Mouse (Mus musculus): ENCODE data around the gene Olfr519.

Olfr519 gene

DNA sequence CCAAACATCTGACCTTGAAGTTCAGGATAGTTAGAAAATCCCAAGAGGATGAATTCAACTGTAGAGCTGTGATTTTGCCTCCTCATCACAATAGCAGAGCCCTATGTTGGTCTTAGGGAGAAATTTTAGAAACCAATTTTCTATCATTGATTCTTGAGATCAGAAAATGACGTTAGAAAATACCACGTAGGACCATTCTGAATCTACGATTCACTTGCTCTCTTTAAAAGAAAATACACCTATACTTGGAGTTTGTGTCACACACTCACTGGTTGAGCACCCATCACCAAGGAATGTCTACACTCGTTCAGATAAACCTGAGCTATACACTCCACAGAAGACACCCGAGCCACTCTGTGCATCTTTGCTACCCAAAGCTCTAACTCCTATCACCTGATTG is at the start of gene Olfr519:
Gene Olfr519, minus strand, starts transcription at position 101 of the 400 bp plus-strand sequence.
- in situ Hi-C loops (cut with MboI; ENCODE audit: low pct_unique_long_range_greater_than_20kb in 1 of 2, low sequenced_read_pairs in 2 of 2, unreplicated experiment in 1 of 2): no loop called here

DNA sequence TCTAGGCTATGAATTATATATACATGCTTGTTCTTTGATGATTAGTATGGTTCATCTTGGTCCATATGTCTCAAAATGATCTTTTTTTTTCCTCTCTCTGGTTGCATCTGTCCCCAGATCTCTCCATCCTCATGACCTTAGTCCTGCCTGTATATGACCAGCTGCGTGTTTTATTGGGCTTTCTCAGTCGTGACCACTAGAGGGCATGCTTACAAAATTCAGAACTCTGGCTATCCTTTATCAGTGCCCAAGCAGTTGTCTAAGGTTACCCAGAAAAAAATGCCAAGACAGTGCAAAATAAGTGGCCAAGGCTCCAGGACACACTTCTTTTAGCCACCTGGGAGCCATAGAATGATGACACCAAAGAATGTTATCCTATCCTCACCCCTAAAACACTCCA is 49.8 kb upstream of the Olfr519 start:
- in situ Hi-C loops (cut with MboI; ENCODE audit: low pct_unique_long_range_greater_than_20kb in 1 of 2, low sequenced_read_pairs in 2 of 2, unreplicated experiment in 1 of 2): no loop called here

DNA sequence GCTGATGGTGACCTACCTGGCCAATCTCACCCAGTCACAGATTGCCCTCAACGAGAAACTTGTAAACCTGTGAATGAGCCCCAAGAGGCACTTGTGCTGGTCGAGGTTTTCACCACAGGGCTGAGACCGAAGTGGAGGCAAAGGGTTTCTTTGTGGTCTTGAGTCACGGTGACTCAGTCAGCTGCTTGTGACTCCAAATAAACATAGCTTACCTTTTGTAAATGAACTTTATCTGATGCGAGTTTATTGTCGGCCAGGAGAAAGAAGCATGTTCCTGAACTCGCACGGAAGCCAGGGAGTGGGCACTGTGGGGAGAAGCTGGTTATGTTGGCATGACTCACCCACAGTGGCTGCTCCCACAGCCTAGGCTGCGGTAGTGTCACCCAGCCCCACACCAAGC is 47.2 kb upstream of the Olfr519 start:
- in situ Hi-C loops (cut with MboI; ENCODE audit: low pct_unique_long_range_greater_than_20kb in 1 of 2, low sequenced_read_pairs in 2 of 2, unreplicated experiment in 1 of 2): no loop called here

DNA sequence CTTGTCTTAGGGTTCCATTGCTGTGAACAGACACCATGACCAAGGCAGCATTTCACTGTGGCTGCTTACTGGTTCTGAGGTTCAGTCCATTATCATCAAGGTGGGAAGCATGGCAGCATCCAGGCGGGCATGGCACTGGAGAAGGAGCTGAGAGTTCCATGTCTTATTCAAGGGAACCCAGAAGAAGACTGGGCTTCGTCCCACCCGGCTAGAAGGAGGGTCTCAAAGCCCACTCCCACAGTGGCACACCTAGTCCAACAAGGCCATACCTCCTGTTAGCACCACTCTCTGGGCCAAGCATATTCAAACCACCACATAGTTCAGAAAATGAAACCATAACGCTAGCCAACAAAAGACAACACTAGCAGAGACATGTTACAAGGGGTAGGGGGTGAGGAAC is 42.4 kb upstream of the Olfr519 start:
- in situ Hi-C loops (cut with MboI; ENCODE audit: low pct_unique_long_range_greater_than_20kb in 1 of 2, low sequenced_read_pairs in 2 of 2, unreplicated experiment in 1 of 2): no loop called here

DNA sequence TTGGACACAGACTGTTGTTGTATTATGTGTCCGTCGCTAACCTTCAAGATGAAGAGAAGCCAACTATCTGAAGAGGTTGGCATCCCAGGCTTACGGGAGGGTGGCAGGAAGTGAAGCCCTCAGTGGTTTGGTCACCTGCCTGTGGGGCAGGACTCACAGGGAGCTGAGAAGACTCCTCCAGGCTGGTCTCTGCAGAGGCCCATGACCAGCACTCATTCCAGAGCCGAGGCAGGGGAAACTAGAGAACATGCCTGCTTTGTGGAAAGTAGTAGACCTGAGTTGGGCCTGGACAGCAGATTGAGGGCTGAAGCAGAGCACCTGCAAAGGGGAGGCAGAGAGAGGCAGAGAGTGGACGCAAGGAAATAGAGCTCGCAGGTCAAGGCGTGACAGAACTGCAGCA is 41.2 kb upstream of the Olfr519 start:
- in situ Hi-C loops (cut with MboI; ENCODE audit: low pct_unique_long_range_greater_than_20kb in 1 of 2, low sequenced_read_pairs in 2 of 2, unreplicated experiment in 1 of 2): no loop called here

DNA sequence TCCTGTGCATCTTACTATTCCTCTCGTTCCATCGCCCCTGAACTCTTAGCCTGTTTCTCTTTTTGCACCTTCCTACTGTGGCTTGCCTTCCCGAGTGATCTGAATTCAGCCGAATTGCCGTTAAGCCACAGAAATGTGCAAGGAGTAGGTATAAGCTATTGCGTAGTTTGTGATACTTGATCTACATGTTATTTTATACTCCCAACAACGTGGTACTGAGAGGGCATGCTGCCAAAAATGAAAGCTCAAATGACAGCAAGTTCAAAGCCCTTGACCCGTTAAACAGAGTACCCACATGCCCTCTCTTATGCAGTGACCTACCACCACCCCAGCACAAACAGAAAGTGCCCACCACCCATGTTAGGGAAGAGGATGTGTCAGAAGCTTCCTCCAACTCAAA is 40.6 kb upstream of the Olfr519 start:
- in situ Hi-C loops (cut with MboI; ENCODE audit: low pct_unique_long_range_greater_than_20kb in 1 of 2, low sequenced_read_pairs in 2 of 2, unreplicated experiment in 1 of 2): no loop called here

DNA sequence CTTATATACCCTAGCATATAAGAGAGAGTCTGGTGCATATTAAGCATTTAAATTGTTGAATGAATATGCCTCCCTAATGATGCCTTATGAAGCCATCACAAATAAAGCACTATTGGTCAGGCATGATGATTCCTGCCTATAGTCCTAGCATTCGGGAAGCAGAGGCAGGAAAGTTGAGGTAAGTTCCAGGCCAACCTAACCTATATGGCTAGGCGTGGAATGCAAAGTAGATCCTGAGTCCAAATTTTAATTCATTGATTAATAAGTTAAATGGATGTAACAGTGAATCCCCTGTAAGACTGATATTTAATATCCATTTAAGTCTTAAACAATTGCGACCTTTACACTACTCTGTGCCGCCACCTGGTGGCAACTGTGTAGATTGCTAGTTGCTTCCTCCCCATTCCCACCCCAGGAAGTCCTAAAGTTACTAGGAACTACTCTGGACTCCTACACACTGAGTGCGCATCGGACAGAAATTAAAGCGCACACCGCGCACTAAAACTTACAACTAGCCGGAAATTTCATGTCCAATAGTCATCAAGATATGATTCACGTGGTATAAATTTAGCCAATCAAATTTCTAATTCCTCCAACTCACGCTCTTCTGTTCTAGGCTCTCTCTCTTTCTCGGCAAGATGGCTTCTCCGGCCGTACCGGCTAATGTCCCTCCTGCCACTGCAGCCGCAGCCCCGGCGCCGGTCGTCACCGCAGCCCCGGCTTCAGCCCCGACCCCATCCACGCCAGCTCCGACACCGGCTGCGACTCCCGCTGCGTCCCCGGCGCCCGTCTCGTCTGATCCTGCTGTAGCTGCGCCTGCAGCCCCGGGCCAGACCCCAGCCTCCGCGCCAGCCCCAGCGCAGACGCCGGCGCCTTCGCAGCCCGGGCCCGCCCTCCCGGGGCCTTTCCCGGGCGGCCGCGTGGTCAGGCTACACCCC is 39.8 kb upstream of the Olfr519 start, which contains the start of gene Eif3f:
Gene Eif3f, plus strand, starts transcription at position 624 of the 938 bp plus-strand sequence.
- in situ Hi-C loops (cut with MboI; ENCODE audit: low pct_unique_long_range_greater_than_20kb in 1 of 2, low sequenced_read_pairs in 2 of 2, unreplicated experiment in 1 of 2): no loop called here

DNA sequence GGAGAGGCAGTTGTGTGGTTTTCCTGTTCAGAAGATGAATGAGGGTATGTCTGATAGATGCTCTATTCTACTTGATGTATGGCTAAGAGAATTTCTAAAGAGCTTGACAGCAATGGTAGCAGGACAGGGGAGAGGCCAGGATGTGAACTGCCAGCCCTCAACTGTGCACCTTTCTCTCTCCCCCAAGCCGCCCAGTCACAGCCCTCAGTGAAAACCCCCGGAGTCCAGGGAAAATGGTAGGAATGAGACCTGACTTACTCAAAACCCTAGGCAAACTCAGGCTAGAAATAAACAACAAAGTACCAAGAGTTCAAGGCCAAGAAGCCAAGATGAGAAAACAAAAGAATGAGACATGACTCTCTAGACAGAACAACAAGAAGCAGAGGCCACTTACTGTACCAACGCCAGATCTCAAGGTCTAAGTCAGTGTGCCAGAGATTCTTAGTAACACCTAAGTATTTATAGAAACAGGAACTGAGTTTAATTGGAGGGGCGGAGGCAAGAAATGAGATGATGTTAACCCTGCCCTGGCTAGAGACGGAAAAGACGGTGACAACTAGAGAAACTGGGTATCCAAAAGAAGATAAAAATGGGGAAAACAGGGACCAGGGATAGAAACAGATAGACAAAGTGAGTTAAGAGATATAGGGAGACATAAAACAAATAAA is 35.6 kb upstream of the Olfr519 start, which contains the start of gene Nlrp10:
Gene Nlrp10, minus strand, starts transcription at position 453 of the 668 bp plus-strand sequence.
- in situ Hi-C loops (cut with MboI; ENCODE audit: low pct_unique_long_range_greater_than_20kb in 1 of 2, low sequenced_read_pairs in 2 of 2, unreplicated experiment in 1 of 2): no loop called here

DNA sequence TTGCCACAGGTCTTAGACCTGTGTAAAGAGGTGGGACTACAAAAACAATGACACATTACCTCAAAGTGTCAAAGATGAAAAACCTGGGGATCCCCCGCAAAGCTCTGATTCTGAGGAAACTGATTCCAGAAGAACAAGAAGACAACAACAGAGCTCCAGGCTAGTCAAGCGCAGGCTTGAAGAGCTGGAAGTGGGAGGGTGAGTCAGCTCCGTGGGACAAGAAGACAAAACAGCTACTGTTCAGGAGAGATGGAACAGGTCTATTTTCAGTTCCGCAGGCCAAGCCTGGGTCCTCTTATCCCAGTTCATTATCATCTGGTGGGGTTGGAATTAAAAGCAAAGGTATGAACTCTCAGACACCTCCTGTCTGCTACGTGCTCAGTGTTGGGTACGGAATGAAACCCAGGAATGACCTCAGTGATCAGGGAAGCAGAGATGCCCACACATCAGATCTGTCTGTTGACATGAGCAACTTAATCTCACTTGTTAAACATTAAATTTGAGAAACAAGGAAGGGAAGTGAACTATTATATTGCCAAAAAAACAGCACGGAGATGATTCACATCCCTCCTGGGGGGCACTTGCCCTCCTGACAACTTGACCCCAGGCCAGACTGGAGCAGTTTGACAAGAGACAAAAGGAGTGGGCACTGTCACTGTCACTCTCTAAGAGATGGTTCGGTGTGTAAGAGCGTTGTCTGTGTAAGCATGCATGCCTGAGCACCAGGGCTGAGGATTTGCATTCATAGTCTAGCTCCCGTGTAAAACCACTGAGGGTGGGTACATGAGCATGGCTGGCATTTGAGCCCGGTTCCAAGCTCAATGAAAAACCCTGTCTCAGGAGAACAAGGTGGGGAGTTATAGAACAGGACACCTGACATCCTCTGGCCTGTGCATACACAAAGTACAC is 34.3 kb upstream of the Olfr519 start:
- in situ Hi-C loops (cut with MboI; ENCODE audit: low pct_unique_long_range_greater_than_20kb in 1 of 2, low sequenced_read_pairs in 2 of 2, unreplicated experiment in 1 of 2): no loop called here

DNA sequence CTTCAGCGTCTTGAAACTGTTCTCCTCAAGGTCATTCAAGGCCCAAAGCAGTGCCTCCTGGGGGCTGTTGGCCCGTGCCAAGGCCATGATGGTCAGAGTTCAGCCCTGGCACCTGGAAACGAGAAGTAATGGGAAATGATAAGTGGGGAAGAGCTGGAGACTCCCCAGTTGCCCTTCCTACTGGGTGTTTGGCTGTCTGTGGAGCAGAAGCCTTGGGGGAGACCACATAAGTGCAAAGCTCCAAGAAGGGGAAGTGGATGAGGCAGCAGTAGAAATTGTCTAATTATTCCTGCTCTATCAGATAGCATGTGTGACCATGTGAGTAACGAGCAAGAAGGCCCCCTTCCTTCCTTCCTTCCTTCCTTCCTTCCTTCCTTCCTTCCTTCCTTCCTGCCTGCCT is 32.8 kb upstream of the Olfr519 start:
- in situ Hi-C loops (cut with MboI; ENCODE audit: low pct_unique_long_range_greater_than_20kb in 1 of 2, low sequenced_read_pairs in 2 of 2, unreplicated experiment in 1 of 2): no loop called here

DNA sequence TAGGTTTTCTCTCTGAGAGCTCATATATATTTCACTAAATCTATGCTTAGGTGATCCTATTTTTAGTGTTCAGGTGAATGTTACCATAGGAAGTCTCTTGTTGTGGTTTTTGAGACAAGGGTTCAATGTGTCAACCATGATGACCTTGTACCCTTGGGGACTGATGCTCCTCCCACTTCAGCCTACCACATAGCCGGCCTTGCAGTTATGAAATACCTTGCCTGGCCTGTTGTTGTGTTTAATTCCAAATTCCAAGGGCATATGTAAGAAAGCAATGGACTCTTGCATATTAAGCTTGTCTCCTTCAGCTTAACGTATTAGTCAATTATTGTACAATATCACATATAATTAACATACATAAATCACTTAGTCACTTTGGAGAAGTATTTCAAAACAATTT is 9.7 kb upstream of the Olfr519 start:
- in situ Hi-C loops (cut with MboI; ENCODE audit: low pct_unique_long_range_greater_than_20kb in 1 of 2, low sequenced_read_pairs in 2 of 2, unreplicated experiment in 1 of 2): no loop called here

DNA sequence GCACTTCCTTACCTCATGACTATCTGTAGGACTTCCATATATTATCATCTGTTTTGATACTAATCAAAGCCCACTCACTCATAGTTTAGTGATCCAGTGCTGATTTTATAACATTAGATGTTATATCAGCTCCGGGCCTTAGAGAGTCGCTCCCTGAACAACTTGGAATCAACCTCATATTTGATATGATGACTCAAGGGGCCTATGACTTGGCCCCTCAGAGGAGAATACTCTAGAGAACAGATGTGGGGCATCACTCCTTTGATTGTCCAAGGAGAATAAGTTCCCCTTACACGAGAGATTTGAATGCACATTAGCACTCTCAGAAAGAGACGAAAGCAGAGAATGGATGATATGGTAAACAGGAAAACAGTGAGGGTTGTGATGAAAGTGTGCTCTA is 9.3 kb downstream of the Olfr519 start, which contains the start of gene Olfr518:
Gene Olfr518, minus strand, starts transcription at position 101 of the 400 bp plus-strand sequence.
- in situ Hi-C loops (cut with MboI; ENCODE audit: low pct_unique_long_range_greater_than_20kb in 1 of 2, low sequenced_read_pairs in 2 of 2, unreplicated experiment in 1 of 2): no loop called here

DNA sequence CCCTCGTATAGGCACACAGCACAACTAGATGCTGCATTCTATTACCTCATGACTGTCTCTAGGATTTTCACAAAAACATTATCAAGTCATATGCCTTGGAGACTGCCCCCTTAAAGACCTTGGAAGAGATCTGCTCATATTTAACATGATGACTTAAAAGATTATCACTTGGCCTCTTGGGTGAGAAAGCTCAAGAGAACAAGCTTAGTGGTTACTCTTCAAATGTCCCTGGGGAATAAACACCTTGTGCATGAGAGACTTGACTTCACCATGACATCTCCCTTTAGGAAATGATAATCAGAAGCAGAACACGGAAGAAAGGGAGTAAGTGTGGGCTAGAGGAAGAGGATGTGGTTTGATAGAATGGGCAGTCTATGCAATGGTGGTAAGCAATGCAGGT is 21.9 kb downstream of the Olfr519 start, which contains the start of gene Olfr517:
Gene Olfr517, minus strand, starts transcription at position 101 of the 400 bp plus-strand sequence.
- in situ Hi-C loops (cut with MboI; ENCODE audit: low pct_unique_long_range_greater_than_20kb in 1 of 2, low sequenced_read_pairs in 2 of 2, unreplicated experiment in 1 of 2): no loop called here

DNA sequence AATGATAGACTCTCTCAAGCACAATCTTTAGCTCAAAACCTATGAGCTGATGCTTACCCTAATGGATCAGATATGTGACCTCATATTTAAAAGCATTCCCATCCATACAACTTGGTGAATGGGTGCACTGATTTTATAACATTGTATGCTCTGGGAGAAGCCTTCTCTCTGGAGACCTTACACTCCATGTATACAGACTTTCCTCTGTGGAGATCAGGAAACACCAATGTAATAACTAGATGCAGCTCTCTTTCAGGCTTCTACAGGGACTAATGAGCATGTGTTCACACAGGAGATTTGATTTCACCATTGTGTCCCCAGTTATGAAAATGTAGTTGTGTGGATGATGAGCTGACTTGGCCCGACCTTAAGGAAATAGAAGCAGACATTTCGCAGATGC is 43.8 kb downstream of the Olfr519 start, which contains the start of gene Olfr516:
Gene Olfr516, minus strand, starts transcription at position 101 of the 400 bp plus-strand sequence.
- in situ Hi-C loops (cut with MboI; ENCODE audit: low pct_unique_long_range_greater_than_20kb in 1 of 2, low sequenced_read_pairs in 2 of 2, unreplicated experiment in 1 of 2): no loop called here

All from mouse embryonic stem cell (cell line).